Mouse (Mus musculus): Measurements from ENCODE around the gene Cdh12. TPM values are rescaled to one million over a fixed set of nuclear protein-coding genes. Genes with fewer than 3 reads are reported as not detected.

The Cdh12 gene
- polyA plus RNA-seq, 1 experiment from 2014 or later = 0.05 TPM

GRCm38 (mm10) chr15:20863076-20863475 lies 414.0 kb downstream of the Cdh12 start:
- WGBS = 64% methylated on average over 2 of the region's 2 CpGs
- H3K4me1 ChIP-seq (ENCODE audit: control insufficient read depth in 2 of 2, insufficient read depth in 2 of 2, low read length in 2 of 2) = no peaks in the 10 kb centered on the region
- H3K27ac ChIP-seq (replicated peaks in 1 of 2; ENCODE audit: control insufficient read depth in 1 of 2, insufficient read depth in 1 of 2, low read depth in 2 of 2, low read length in 2 of 2) = no peak overlapping the region
- ATAC-seq (ENCODE audit: insufficient number of reproducible peaks, insufficient read depth, low FRiP score, low read depth) = no peak
- no peak overlapping the region for H3K4me2 ChIP-seq (ENCODE audit: low read length)
- H3K9ac ChIP-seq (ENCODE audit: low read length) = no peak overlapping the region
- H3K9me3 ChIP-seq (ENCODE audit: control insufficient read depth, low read length) = no peaks in the 10 kb centered on the region
- no peaks in the 10 kb centered on the region for H3K36me3 ChIP-seq (ENCODE audit: control insufficient read depth, insufficient read depth, low read length)
- no peak overlapping the region for H3K4me3 ChIP-seq (ENCODE audit: control insufficient read depth in 1 of 2, insufficient read depth in 1 of 2, low read depth in 1 of 2, low read length in 2 of 2)
- H3K27me3 ChIP-seq (ENCODE audit: control insufficient read depth, insufficient read depth, low read length) = no peaks in the 10 kb centered on the region

- no peak overlapping the region for H3K4me3 ChIP-seq (ENCODE audit: control insufficient read depth in 1 of 2, insufficient read depth in 1 of 2, low read depth in 1 of 2, low read length in 2 of 2)
- H3K27me3 ChIP-seq (ENCODE audit: control insufficient read depth, insufficient read depth, low read length) = no peaks in the 10 kb centered on the region
- no peaks in the 10 kb centered on the region for H3K9me3 ChIP-seq (ENCODE audit: control insufficient read depth, low read length)
- H3K36me3 ChIP-seq (ENCODE audit: control insufficient read depth, insufficient read depth, low read length) = no peaks in the 10 kb centered on the region
- no peak overlapping the region for H3K27ac ChIP-seq (replicated peaks in 1 of 2; ENCODE audit: control insufficient read depth in 1 of 2, insufficient read depth in 1 of 2, low read depth in 2 of 2, low read length in 2 of 2)
- H3K4me2 ChIP-seq (ENCODE audit: low read length) = no peak overlapping the region
- H3K9ac ChIP-seq (ENCODE audit: low read length) = no peak overlapping the region
- ATAC-seq (ENCODE audit: insufficient number of reproducible peaks, insufficient read depth, low FRiP score, low read depth) = no peak
- 83% methylated on average over 1 of the region's 1 CpGs for WGBS
- H3K4me1 ChIP-seq (ENCODE audit: control insufficient read depth in 2 of 2, insufficient read depth in 2 of 2, low read length in 2 of 2) = no peaks in the 10 kb centered on the region
Observed at GRCm38 (mm10) chr15:20872518-20872917, 423.5 kb downstream of the Cdh12 start.

- ATAC-seq (ENCODE audit: insufficient number of reproducible peaks, insufficient read depth, low FRiP score, low read depth) = no peak
- Histone ChIP-seq H3K4me2 (ENCODE audit: low read length) (no peak overlapping the region), H3K4me3 (ENCODE audit: control insufficient read depth in 1 of 2, insufficient read depth in 1 of 2, low read depth in 1 of 2, low read length in 2 of 2) (no peak overlapping the region), H3K36me3 (ENCODE audit: control insufficient read depth, insufficient read depth, low read length) (no peaks in the 10 kb centered on the region), H3K9me3 (ENCODE audit: control insufficient read depth, low read length) (no peaks in the 10 kb centered on the region), H3K27ac (replicated peaks in 1 of 2; ENCODE audit: control insufficient read depth in 1 of 2, insufficient read depth in 1 of 2, low read depth in 2 of 2, low read length in 2 of 2) (no peak overlapping the region), H3K9ac (ENCODE audit: low read length) (no peak overlapping the region), H3K4me1 (ENCODE audit: control insufficient read depth in 2 of 2, insufficient read depth in 2 of 2, low read length in 2 of 2) (no peaks in the 10 kb centered on the region), H3K27me3 (ENCODE audit: control insufficient read depth, insufficient read depth, low read length) (no peaks in the 10 kb centered on the region)
- WGBS = 87% methylated on average over 2 of the region's 2 CpGs
Observed at GRCm38 (mm10) chr15:20876993-20877392, 427.9 kb downstream of the Cdh12 start.

GRCm38 (mm10) chr15:20893471-20893870 lies 444.4 kb downstream of the Cdh12 start:
- no peaks in the 10 kb centered on the region for H3K36me3 ChIP-seq (ENCODE audit: control insufficient read depth, insufficient read depth, low read length)
- no peak for ATAC-seq (ENCODE audit: insufficient number of reproducible peaks, insufficient read depth, low FRiP score, low read depth)
- 75% methylated on average over 3 of the region's 3 CpGs for WGBS
- no peak overlapping the region for H3K4me3 ChIP-seq (ENCODE audit: control insufficient read depth in 1 of 2, insufficient read depth in 1 of 2, low read depth in 1 of 2, low read length in 2 of 2)
- no peak overlapping the region for H3K27ac ChIP-seq (replicated peaks in 1 of 2; ENCODE audit: control insufficient read depth in 1 of 2, insufficient read depth in 1 of 2, low read depth in 2 of 2, low read length in 2 of 2)
- no peak overlapping the region for H3K9ac ChIP-seq (ENCODE audit: low read length)
- H3K27me3 ChIP-seq (ENCODE audit: control insufficient read depth, insufficient read depth, low read length) = no peaks in the 10 kb centered on the region
- H3K9me3 ChIP-seq (ENCODE audit: control insufficient read depth, low read length) = no peaks in the 10 kb centered on the region
- H3K4me2 ChIP-seq (ENCODE audit: low read length) = no peak overlapping the region
- no peaks in the 10 kb centered on the region for H3K4me1 ChIP-seq (ENCODE audit: control insufficient read depth in 2 of 2, insufficient read depth in 2 of 2, low read length in 2 of 2)

- H3K27ac ChIP-seq (replicated peaks in 1 of 2; ENCODE audit: control insufficient read depth in 1 of 2, insufficient read depth in 1 of 2, low read depth in 2 of 2, low read length in 2 of 2) = no peak overlapping the region; a peak in 1 of 4 replicates
- no peak overlapping the region for H3K4me3 ChIP-seq (ENCODE audit: control insufficient read depth in 1 of 2, insufficient read depth in 1 of 2, low read depth in 1 of 2, low read length in 2 of 2)
- no peaks in the 10 kb centered on the region for H3K9me3 ChIP-seq (ENCODE audit: control insufficient read depth, low read length)
- H3K4me1 ChIP-seq (ENCODE audit: control insufficient read depth in 2 of 2, insufficient read depth in 2 of 2, low read length in 2 of 2) = peaks cover 0 to 3% of the 10 kb centered on the region in 2 experiments; a peak in 1 of 4 replicates
- H3K36me3 ChIP-seq (ENCODE audit: control insufficient read depth, insufficient read depth, low read length) = no peaks in the 10 kb centered on the region
- ATAC-seq (ENCODE audit: insufficient number of reproducible peaks, insufficient read depth, low FRiP score, low read depth) = no peak
- peak overlapping the region; percentile 24 for H3K4me2 ChIP-seq (ENCODE audit: low read length)
- no peak overlapping the region for H3K9ac ChIP-seq (ENCODE audit: low read length)
- no peaks in the 10 kb centered on the region for H3K27me3 ChIP-seq (ENCODE audit: control insufficient read depth, insufficient read depth, low read length)
- 28% methylated on average over 3 of the region's 3 CpGs for WGBS
Observed at GRCm38 (mm10) chr15:20902568-20902967, 453.5 kb downstream of the Cdh12 start.

GRCm38 (mm10) chr15:20928221-20928620 lies 479.2 kb downstream of the Cdh12 start:
- no peak for ATAC-seq (ENCODE audit: insufficient number of reproducible peaks, insufficient read depth, low FRiP score, low read depth)
- H3K9ac ChIP-seq (ENCODE audit: low read length) = no peak overlapping the region
- no peak overlapping the region for H3K4me3 ChIP-seq (ENCODE audit: control insufficient read depth in 1 of 2, insufficient read depth in 1 of 2, low read depth in 1 of 2, low read length in 2 of 2)
- H3K9me3 ChIP-seq (ENCODE audit: control insufficient read depth, low read length) = no peaks in the 10 kb centered on the region
- no peaks in the 10 kb centered on the region for H3K27me3 ChIP-seq (ENCODE audit: control insufficient read depth, insufficient read depth, low read length)
- no peaks in the 10 kb centered on the region for H3K36me3 ChIP-seq (ENCODE audit: control insufficient read depth, insufficient read depth, low read length)
- no peak overlapping the region for H3K4me2 ChIP-seq (ENCODE audit: low read length)
- H3K27ac ChIP-seq (replicated peaks in 1 of 2; ENCODE audit: control insufficient read depth in 1 of 2, insufficient read depth in 1 of 2, low read depth in 2 of 2, low read length in 2 of 2) = no peak overlapping the region
- no peaks in the 10 kb centered on the region for H3K4me1 ChIP-seq (ENCODE audit: control insufficient read depth in 2 of 2, insufficient read depth in 2 of 2, low read length in 2 of 2)

GRCm38 (mm10) chr15:20944000-20944399 lies 494.9 kb downstream of the Cdh12 start:
- Histone ChIP-seq H3K4me1 (ENCODE audit: control insufficient read depth in 2 of 2, insufficient read depth in 2 of 2, low read length in 2 of 2) (no peaks in the 10 kb centered on the region), H3K9me3 (ENCODE audit: control insufficient read depth, low read length) (no peaks in the 10 kb centered on the region), H3K9ac (ENCODE audit: low read length) (no peak overlapping the region), H3K4me2 (ENCODE audit: low read length) (no peak overlapping the region), H3K36me3 (ENCODE audit: control insufficient read depth, insufficient read depth, low read length) (no peaks in the 10 kb centered on the region), H3K27me3 (ENCODE audit: control insufficient read depth, insufficient read depth, low read length) (no peaks in the 10 kb centered on the region), H3K27ac (replicated peaks in 1 of 2; ENCODE audit: control insufficient read depth in 1 of 2, insufficient read depth in 1 of 2, low read depth in 2 of 2, low read length in 2 of 2) (no peak overlapping the region), H3K4me3 (ENCODE audit: control insufficient read depth in 1 of 2, insufficient read depth in 1 of 2, low read depth in 1 of 2, low read length in 2 of 2) (no peak overlapping the region)
- ATAC-seq (ENCODE audit: insufficient number of reproducible peaks, insufficient read depth, low FRiP score, low read depth) = no peak

- ATAC-seq (ENCODE audit: insufficient number of reproducible peaks, insufficient read depth, low FRiP score, low read depth) = no peak
- 50% methylated on average over 2 of the region's 2 CpGs for WGBS
- no peaks in the 10 kb centered on the region for H3K4me1 ChIP-seq (ENCODE audit: control insufficient read depth in 2 of 2, insufficient read depth in 2 of 2, low read length in 2 of 2)
- H3K9me3 ChIP-seq (ENCODE audit: control insufficient read depth, low read length) = no peaks in the 10 kb centered on the region
- H3K36me3 ChIP-seq (ENCODE audit: control insufficient read depth, insufficient read depth, low read length) = no peaks in the 10 kb centered on the region
- no peak overlapping the region for H3K27ac ChIP-seq (replicated peaks in 1 of 2; ENCODE audit: control insufficient read depth in 1 of 2, insufficient read depth in 1 of 2, low read depth in 2 of 2, low read length in 2 of 2)
- no peak overlapping the region for H3K4me3 ChIP-seq (ENCODE audit: control insufficient read depth in 1 of 2, insufficient read depth in 1 of 2, low read depth in 1 of 2, low read length in 2 of 2)
- no peak overlapping the region for H3K9ac ChIP-seq (ENCODE audit: low read length)
- no peaks in the 10 kb centered on the region for H3K27me3 ChIP-seq (ENCODE audit: control insufficient read depth, insufficient read depth, low read length)
- H3K4me2 ChIP-seq (ENCODE audit: low read length) = no peak overlapping the region
Observed at GRCm38 (mm10) chr15:20967463-20967862, 518.4 kb downstream of the Cdh12 start.

Data from heart, embryonic 14.5 days (tissue).